Mouse (Mus musculus): ENCODE results near the gene Pmm1. TPM values are rescaled to one million over a fixed set of nuclear protein-coding genes. Genes with fewer than 3 reads are reported as not detected.
"Not testable (repeated sequence)": the region's sequence is repeated elsewhere in the genome, so short reads cannot be mapped to it uniquely, and the experiment has no call there.

Pmm1 gene
- polyA plus RNA-seq, 1 experiment from 2014 or later: 100 TPM

DNA sequence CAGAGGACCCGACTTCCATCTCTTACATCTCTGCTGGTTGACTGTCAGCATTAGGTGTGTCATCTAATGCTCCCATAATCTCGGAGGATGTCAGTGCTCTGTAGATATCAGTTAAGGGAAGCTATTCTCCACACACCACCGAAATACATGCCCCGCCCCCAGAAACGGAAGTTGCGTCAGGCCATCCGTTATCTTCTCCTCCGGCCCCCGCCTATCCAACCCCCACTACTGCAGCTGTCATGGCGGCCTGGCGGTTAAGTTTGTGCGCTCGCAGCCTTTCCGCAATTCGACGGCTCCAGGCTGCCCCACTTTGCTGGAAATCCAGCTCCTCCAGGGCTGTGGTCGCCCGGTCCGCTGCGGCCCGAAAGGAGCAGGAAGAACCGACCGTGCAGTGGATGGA is 19.6 kb upstream of the Pmm1 start, which contains the start of gene 1700029P11Rik:
TSS of gene 1700029P11Rik (plus strand) at position 220 of the 400 bp plus-strand sequence.
- no peak within 1 kb of the TSS for H3K9ac ChIP-seq (replicated peaks; ENCODE audit: low read depth, low read length)
- H3K27ac ChIP-seq (ENCODE audit: low read length): no peak within 1 kb of the TSS
- H3K4me3 ChIP-seq (replicated peaks; ENCODE audit: low read length): no peak within 1 kb of the TSS
- no peaks in the 10 kb centered on the region for H3K36me3 ChIP-seq (ENCODE audit: control insufficient read depth, insufficient read depth)
- no peak for ATAC-seq
- H3K9me3 ChIP-seq (ENCODE audit: control insufficient read depth, low read length): no peaks in the 10 kb centered on the region
- H3K4me1 ChIP-seq (replicated peaks; ENCODE audit: control insufficient read depth, insufficient read depth, low read length): no peaks in the 10 kb centered on the region; the same call in 1 of the 2 replicates
- no peak within 1 kb of the TSS for H3K4me2 ChIP-seq (ENCODE audit: low read length)
- 95% methylated on average over 23 of the region's 23 CpGs for WGBS
- H3K27me3 ChIP-seq (replicated peaks; ENCODE audit: control insufficient read depth, insufficient read depth, low read length): no peaks in the 10 kb centered on the region

GRCm38 (mm10) chr15:81975156-81975555 is 14.4 kb upstream of the Pmm1 start:
- H3K4me3 ChIP-seq (replicated peaks; ENCODE audit: low read length); ATAC-seq; H3K4me2 ChIP-seq (ENCODE audit: low read length); H3K27ac ChIP-seq (ENCODE audit: low read length); H3K9me3 ChIP-seq (ENCODE audit: control insufficient read depth, low read length); H3K4me1 ChIP-seq (replicated peaks; ENCODE audit: control insufficient read depth, insufficient read depth, low read length); H3K9ac ChIP-seq (replicated peaks; ENCODE audit: low read depth, low read length); H3K36me3 ChIP-seq (ENCODE audit: control insufficient read depth, insufficient read depth); H3K27me3 ChIP-seq (replicated peaks; ENCODE audit: control insufficient read depth, insufficient read depth, low read length): not testable (repeated sequence)
- 94% methylated on average over 8 of the region's 8 CpGs for WGBS

GRCm38 (mm10) chr15:81970498-81970897 is 9.8 kb upstream of the Pmm1 start:
- not testable (repeated sequence) for H3K36me3 ChIP-seq (ENCODE audit: control insufficient read depth, insufficient read depth)

GRCm38 (mm10) chr15:81969635-81970034 is 8.9 kb upstream of the Pmm1 start:
- not testable (repeated sequence) for H3K27ac ChIP-seq (ENCODE audit: low read length); H3K27me3 ChIP-seq (replicated peaks; ENCODE audit: control insufficient read depth, insufficient read depth, low read length); H3K36me3 ChIP-seq (ENCODE audit: control insufficient read depth, insufficient read depth); H3K4me1 ChIP-seq (replicated peaks; ENCODE audit: control insufficient read depth, insufficient read depth, low read length); H3K4me2 ChIP-seq (ENCODE audit: low read length); H3K9me3 ChIP-seq (ENCODE audit: control insufficient read depth, low read length); H3K9ac ChIP-seq (replicated peaks; ENCODE audit: low read depth, low read length); H3K4me3 ChIP-seq (replicated peaks; ENCODE audit: low read length); ATAC-seq
- WGBS: 42% methylated on average over 6 of the region's 6 CpGs

More at GRCm38 (mm10) chr15:81970498-81970897, 9.8 kb upstream of the Pmm1 start:
- 64% methylated on average over 4 of the region's 4 CpGs for WGBS
- H3K27me3 ChIP-seq (replicated peaks; ENCODE audit: control insufficient read depth, insufficient read depth, low read length); H3K9ac ChIP-seq (replicated peaks; ENCODE audit: low read depth, low read length); ATAC-seq; H3K27ac ChIP-seq (ENCODE audit: low read length); H3K4me2 ChIP-seq (ENCODE audit: low read length); H3K4me3 ChIP-seq (replicated peaks; ENCODE audit: low read length); H3K4me1 ChIP-seq (replicated peaks; ENCODE audit: control insufficient read depth, insufficient read depth, low read length); H3K9me3 ChIP-seq (ENCODE audit: control insufficient read depth, low read length): not testable (repeated sequence)

GRCm38 (mm10) chr15:81969173-81969572 is 8.4 kb upstream of the Pmm1 start:
- Histone ChIP-seq H3K9ac (replicated peaks; ENCODE audit: low read depth, low read length) (no peak overlapping the region), H3K27ac (ENCODE audit: low read length) (no peak overlapping the region), H3K4me2 (ENCODE audit: low read length) (no peak overlapping the region), H3K4me3 (replicated peaks; ENCODE audit: low read length) (no peak overlapping the region), H3K27me3 (replicated peaks; ENCODE audit: control insufficient read depth, insufficient read depth, low read length) (no peaks in the 10 kb centered on the region), H3K9me3 (ENCODE audit: control insufficient read depth, low read length) (peaks cover 5% of the 10 kb centered on the region), H3K36me3 (ENCODE audit: control insufficient read depth, insufficient read depth) (no peaks in the 10 kb centered on the region), H3K4me1 (replicated peaks; ENCODE audit: control insufficient read depth, insufficient read depth, low read length) (no peaks in the 10 kb centered on the region)
- 68% methylated on average over 7 of the region's 7 CpGs for WGBS
- no peak for ATAC-seq

DNA sequence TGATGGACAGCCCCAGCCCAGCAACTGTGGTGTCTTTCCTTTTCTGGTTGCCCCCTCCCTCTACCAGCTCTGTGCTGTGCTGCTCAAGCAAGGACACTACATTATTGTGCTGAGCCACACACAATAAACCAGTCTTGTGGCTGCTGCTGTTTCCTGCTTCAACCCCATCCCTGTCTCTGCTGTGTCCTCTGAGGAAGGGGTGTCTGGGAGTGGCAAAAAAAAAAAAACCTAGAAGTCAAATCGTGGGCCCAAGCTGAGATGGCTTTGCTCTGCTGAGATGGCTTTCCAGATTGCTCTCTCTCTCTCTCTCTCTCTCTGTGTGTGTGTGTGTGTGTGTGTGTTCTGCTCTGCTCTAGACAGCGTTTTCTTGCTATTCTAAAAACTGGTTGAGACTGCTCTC is 7.7 kb upstream of the Pmm1 start:
- peaks cover 5% of the 10 kb centered on the region for H3K9me3 ChIP-seq (ENCODE audit: control insufficient read depth, low read length)
- WGBS: 79% methylated on average over 2 of the region's 2 CpGs
- no peaks in the 10 kb centered on the region for H3K27me3 ChIP-seq (replicated peaks; ENCODE audit: control insufficient read depth, insufficient read depth, low read length)
- no peaks in the 10 kb centered on the region for H3K4me1 ChIP-seq (replicated peaks; ENCODE audit: control insufficient read depth, insufficient read depth, low read length)
- no peak overlapping the region for H3K27ac ChIP-seq (ENCODE audit: low read length)
- no peak overlapping the region for H3K4me2 ChIP-seq (ENCODE audit: low read length)
- no peak for ATAC-seq
- no peak overlapping the region for H3K4me3 ChIP-seq (replicated peaks; ENCODE audit: low read length)
- H3K9ac ChIP-seq (replicated peaks; ENCODE audit: low read depth, low read length): no peak overlapping the region
- no peaks in the 10 kb centered on the region for H3K36me3 ChIP-seq (ENCODE audit: control insufficient read depth, insufficient read depth)

GRCm38 (mm10) chr15:81967821-81968220 is 7.1 kb upstream of the Pmm1 start:
- Histone ChIP-seq H3K9ac (replicated peaks; ENCODE audit: low read depth, low read length) (no peak overlapping the region), H3K36me3 (ENCODE audit: control insufficient read depth, insufficient read depth) (no peaks in the 10 kb centered on the region), H3K27ac (ENCODE audit: low read length) (no peak overlapping the region), H3K9me3 (ENCODE audit: control insufficient read depth, low read length) (peaks cover 3% of the 10 kb centered on the region; the same call in 1 of the 2 replicates), H3K27me3 (replicated peaks; ENCODE audit: control insufficient read depth, insufficient read depth, low read length) (no peaks in the 10 kb centered on the region), H3K4me3 (replicated peaks; ENCODE audit: low read length) (no peak overlapping the region), H3K4me2 (ENCODE audit: low read length) (no peak overlapping the region), H3K4me1 (replicated peaks; ENCODE audit: control insufficient read depth, insufficient read depth, low read length) (no peaks in the 10 kb centered on the region)
- no peak for ATAC-seq
- 86% methylated on average over 5 of the region's 5 CpGs for WGBS

GRCm38 (mm10) chr15:81966062-81966829 is 5.5 kb upstream of the Pmm1 start:
- H3K9me3 ChIP-seq (ENCODE audit: control insufficient read depth, low read length): no peaks in the 10 kb centered on the region
- no peak overlapping the region for H3K4me3 ChIP-seq (replicated peaks; ENCODE audit: low read length)
- no peak overlapping the region for H3K9ac ChIP-seq (replicated peaks; ENCODE audit: low read depth, low read length)
- H3K36me3 ChIP-seq (ENCODE audit: control insufficient read depth, insufficient read depth): no peaks in the 10 kb centered on the region
- ATAC-seq: no peak
- no peak overlapping the region for H3K4me2 ChIP-seq (ENCODE audit: low read length)
- H3K4me1 ChIP-seq (replicated peaks; ENCODE audit: control insufficient read depth, insufficient read depth, low read length): no peaks in the 10 kb centered on the region
- H3K27me3 ChIP-seq (replicated peaks; ENCODE audit: control insufficient read depth, insufficient read depth, low read length): no peaks in the 10 kb centered on the region
- 80% methylated on average over 13 of the region's 14 CpGs for WGBS
- H3K27ac ChIP-seq (ENCODE audit: low read length): no peak overlapping the region

DNA sequence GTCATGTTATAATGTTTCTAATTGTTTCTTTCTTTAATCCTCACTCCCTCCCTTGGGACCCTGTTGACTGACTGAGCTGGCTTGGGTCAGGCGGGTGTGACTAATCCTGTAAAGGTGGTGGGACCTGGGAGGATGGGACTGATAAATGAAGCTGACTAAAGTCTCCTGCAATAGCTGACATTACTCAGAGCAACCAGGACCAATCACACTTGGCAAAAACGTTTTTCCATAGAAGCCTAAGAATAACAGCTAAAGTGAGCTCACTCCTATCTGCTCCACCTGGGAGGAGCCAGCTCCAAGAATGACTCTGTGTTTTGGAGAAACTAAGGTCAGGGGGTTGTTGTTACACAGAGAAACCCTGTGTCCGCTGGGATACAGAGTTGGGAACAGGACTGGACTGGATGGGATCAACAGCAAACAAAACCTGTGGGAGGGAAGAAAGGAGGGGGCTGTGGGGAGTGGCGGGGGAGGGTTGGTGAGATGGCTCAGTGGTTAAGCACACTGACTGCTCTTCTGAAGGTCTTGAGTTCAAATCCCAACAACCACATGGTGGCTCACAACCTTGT is 4.3 kb upstream of the Pmm1 start:
- Histone ChIP-seq H3K27me3 (replicated peaks; ENCODE audit: control insufficient read depth, insufficient read depth, low read length) (no peaks in the 10 kb centered on the region), H3K4me3 (replicated peaks; ENCODE audit: low read length) (no peak overlapping the region), H3K4me2 (ENCODE audit: low read length) (no peak overlapping the region), H3K36me3 (ENCODE audit: control insufficient read depth, insufficient read depth) (no peaks in the 10 kb centered on the region), H3K27ac (ENCODE audit: low read length) (no peak overlapping the region), H3K9ac (replicated peaks; ENCODE audit: low read depth, low read length) (no peak overlapping the region), H3K4me1 (replicated peaks; ENCODE audit: control insufficient read depth, insufficient read depth, low read length) (no peaks in the 10 kb centered on the region; the same call in 1 of the 2 replicates), H3K9me3 (ENCODE audit: control insufficient read depth, low read length) (no peaks in the 10 kb centered on the region)
- ATAC-seq: no peak
- WGBS: 61% methylated on average over 4 of the region's 4 CpGs

All from forebrain, embryonic 16.5 days (tissue).